Mouse (Mus musculus): Measurements from ENCODE around the gene Tfb1m. TPM values are rescaled to one million over a fixed set of nuclear protein-coding genes. Genes with fewer than 3 reads are reported as not detected.
A peak's percentile ranks its signal among the peaks of the same experiment; 100 is the strongest.

Gene Tfb1m
- polyA plus RNA-seq (2015; fragmentation: Nextera tagmentation; extraction: Ambion mirVana) = 10.1 and 11.0 TPM in 2 replicates

GRCm38 (mm10) chr17:3557331-3558311 is at the start of gene Tfb1m:
TSS of gene Tfb1m (minus strand) at chr17:3557781.
- H3K4me1 ChIP-seq (ENCODE audit: control insufficient read depth, low read depth, low read length) = peaks cover 19% of the 10 kb centered on the region
- peak within 1 kb of the TSS; percentile 78 for H3K4me2 ChIP-seq (ENCODE audit: low read depth, low read length)
- no peaks in the 10 kb centered on the region for H3K9me3 ChIP-seq (replicated peaks; ENCODE audit: control insufficient read depth, low read length)
- H3K27ac ChIP-seq (ENCODE audit: low read length) = peak within 1 kb of the TSS; percentile 87
- no peaks in the 10 kb centered on the region for H3K36me3 ChIP-seq (ENCODE audit: control insufficient read depth, insufficient read depth)
- peak; percentile 97 for ATAC-seq (ENCODE audit: low read depth)
- H3K4me3 ChIP-seq (ENCODE audit: low read depth, low read length) = peak within 1 kb of the TSS; percentile 89
- peak within 1 kb of the TSS; percentile 70 for H3K9ac ChIP-seq (ENCODE audit: low read depth, low read length)
- no peaks in the 10 kb centered on the region for H3K27me3 ChIP-seq (ENCODE audit: control insufficient read depth, insufficient read depth, low read depth, low read length)
- under 1% methylated on average over 59 of the region's 60 CpGs for WGBS (ENCODE audit: insufficient replicate concordance)

DNA sequence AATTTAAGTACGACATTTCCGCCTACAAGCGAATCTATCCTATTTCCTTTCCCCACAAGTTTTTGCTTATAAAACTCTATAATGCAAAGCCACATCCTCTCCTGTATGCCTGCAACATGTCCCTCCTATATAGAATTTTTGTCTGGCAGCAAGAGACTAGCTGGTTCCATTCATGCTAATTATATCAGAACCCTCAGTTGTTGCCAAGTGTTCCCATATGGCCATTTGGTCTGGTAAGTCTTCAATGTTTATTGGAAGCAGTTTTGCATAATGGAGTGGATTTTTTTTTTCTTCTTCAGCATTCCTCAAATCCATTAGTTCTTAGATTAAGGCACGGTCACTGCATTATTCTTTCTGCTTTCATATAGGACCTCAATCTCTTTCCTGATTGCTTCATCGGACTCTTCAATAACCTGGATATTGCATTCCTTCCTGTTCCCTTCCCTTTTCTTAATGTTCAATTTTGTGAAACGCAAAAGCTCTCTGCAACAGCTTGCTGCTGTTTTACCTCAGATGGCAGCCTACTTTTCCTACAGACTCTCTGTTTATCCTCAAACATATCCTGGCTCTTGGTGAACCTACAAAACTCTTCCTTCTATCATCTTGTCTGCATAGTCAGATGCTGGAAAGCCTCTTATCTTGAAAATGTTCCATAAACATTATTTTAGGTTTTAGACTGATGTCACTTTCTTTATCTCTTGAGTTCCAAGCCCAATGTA is 45.5 kb upstream of the Tfb1m start:
- H3K9ac ChIP-seq (ENCODE audit: low read depth, low read length) = no peak overlapping the region
- 71% methylated on average over 6 of the region's 6 CpGs for WGBS (ENCODE audit: insufficient replicate concordance)

GRCm38 (mm10) chr17:3598393-3598792 is 40.8 kb upstream of the Tfb1m start:
- H3K9ac ChIP-seq (ENCODE audit: low read depth, low read length) = no peak overlapping the region
- no peak overlapping the region for H3K27ac ChIP-seq (ENCODE audit: low read length)
- no peak overlapping the region for H3K4me3 ChIP-seq (ENCODE audit: low read depth, low read length)
- H3K27me3 ChIP-seq (ENCODE audit: control insufficient read depth, insufficient read depth, low read depth, low read length) = no peaks in the 10 kb centered on the region
- WGBS (ENCODE audit: insufficient replicate concordance) = 37% methylated on average over 1 of the region's 1 CpGs
- ATAC-seq (ENCODE audit: low read depth) = no peak
- no peak overlapping the region for H3K4me2 ChIP-seq (ENCODE audit: low read depth, low read length)
- no peaks in the 10 kb centered on the region for H3K9me3 ChIP-seq (replicated peaks; ENCODE audit: control insufficient read depth, low read length)
- H3K4me1 ChIP-seq (ENCODE audit: control insufficient read depth, low read depth, low read length) = no peaks in the 10 kb centered on the region
- H3K36me3 ChIP-seq (ENCODE audit: control insufficient read depth, insufficient read depth) = no peaks in the 10 kb centered on the region

More for the DNA sequence above, 45.5 kb upstream of the Tfb1m start:
- Histone ChIP-seq H3K36me3 (ENCODE audit: control insufficient read depth, insufficient read depth) (no peaks in the 10 kb centered on the region), H3K4me1 (ENCODE audit: control insufficient read depth, low read depth, low read length) (no peaks in the 10 kb centered on the region), H3K27me3 (ENCODE audit: control insufficient read depth, insufficient read depth, low read depth, low read length) (no peaks in the 10 kb centered on the region), H3K4me3 (ENCODE audit: low read depth, low read length) (no peak overlapping the region), H3K4me2 (ENCODE audit: low read depth, low read length) (no peak overlapping the region), H3K9me3 (replicated peaks; ENCODE audit: control insufficient read depth, low read length) (no peaks in the 10 kb centered on the region), H3K27ac (ENCODE audit: low read length) (no peak overlapping the region)
- ATAC-seq (ENCODE audit: low read depth) = no peak

- Histone ChIP-seq H3K36me3 (ENCODE audit: control insufficient read depth, insufficient read depth) (no peaks in the 10 kb centered on the region), H3K4me2 (ENCODE audit: low read depth, low read length) (no peak overlapping the region), H3K4me1 (ENCODE audit: control insufficient read depth, low read depth, low read length) (no peaks in the 10 kb centered on the region), H3K9me3 (replicated peaks; ENCODE audit: control insufficient read depth, low read length) (no peaks in the 10 kb centered on the region), H3K27me3 (ENCODE audit: control insufficient read depth, insufficient read depth, low read depth, low read length) (no peaks in the 10 kb centered on the region), H3K4me3 (ENCODE audit: low read depth, low read length) (no peak overlapping the region), H3K27ac (ENCODE audit: low read length) (no peak overlapping the region), H3K9ac (ENCODE audit: low read depth, low read length) (no peak overlapping the region)
- 53% methylated on average over 1 of the region's 1 CpGs for WGBS (ENCODE audit: insufficient replicate concordance)
- ATAC-seq (ENCODE audit: low read depth) = no peak
These were observed 40.3 kb upstream of the Tfb1m start for GRCm38 (mm10) chr17:3597866-3598265.

- H3K27ac ChIP-seq (ENCODE audit: low read length) = no peak overlapping the region
- H3K4me1 ChIP-seq (ENCODE audit: control insufficient read depth, low read depth, low read length) = no peaks in the 10 kb centered on the region
These were observed 39.5 kb upstream of the Tfb1m start for GRCm38 (mm10) chr17:3597130-3597529.

GRCm38 (mm10) chr17:3570876-3571275 is 13.3 kb upstream of the Tfb1m start:
- ATAC-seq (ENCODE audit: low read depth) = no peak
- Histone ChIP-seq H3K36me3 (ENCODE audit: control insufficient read depth, insufficient read depth) (no peaks in the 10 kb centered on the region), H3K4me1 (ENCODE audit: control insufficient read depth, low read depth, low read length) (no peaks in the 10 kb centered on the region), H3K4me3 (ENCODE audit: low read depth, low read length) (no peak overlapping the region), H3K4me2 (ENCODE audit: low read depth, low read length) (no peak overlapping the region), H3K9ac (ENCODE audit: low read depth, low read length) (no peak overlapping the region), H3K9me3 (replicated peaks; ENCODE audit: control insufficient read depth, low read length) (no peaks in the 10 kb centered on the region), H3K27me3 (ENCODE audit: control insufficient read depth, insufficient read depth, low read depth, low read length) (no peaks in the 10 kb centered on the region), H3K27ac (ENCODE audit: low read length) (no peak overlapping the region)
- WGBS (ENCODE audit: insufficient replicate concordance) = 5% methylated on average over 12 of the region's 12 CpGs

More at GRCm38 (mm10) chr17:3597130-3597529, 39.5 kb upstream of the Tfb1m start:
- H3K9ac ChIP-seq (ENCODE audit: low read depth, low read length) = no peak overlapping the region
- H3K36me3 ChIP-seq (ENCODE audit: control insufficient read depth, insufficient read depth) = no peaks in the 10 kb centered on the region
- ATAC-seq (ENCODE audit: low read depth) = no peak
- no peaks in the 10 kb centered on the region for H3K27me3 ChIP-seq (ENCODE audit: control insufficient read depth, insufficient read depth, low read depth, low read length)
- WGBS (ENCODE audit: insufficient replicate concordance) = 41% methylated on average over 1 of the region's 1 CpGs
- no peaks in the 10 kb centered on the region for H3K9me3 ChIP-seq (replicated peaks; ENCODE audit: control insufficient read depth, low read length)
- no peak overlapping the region for H3K4me2 ChIP-seq (ENCODE audit: low read depth, low read length)
- H3K4me3 ChIP-seq (ENCODE audit: low read depth, low read length) = no peak overlapping the region

GRCm38 (mm10) chr17:3562405-3562804 is 4.8 kb upstream of the Tfb1m start:
- no peak for ATAC-seq (ENCODE audit: low read depth)
- Histone ChIP-seq H3K27ac (ENCODE audit: low read length) (no peak overlapping the region), H3K4me3 (ENCODE audit: low read depth, low read length) (no peak overlapping the region), H3K36me3 (ENCODE audit: control insufficient read depth, insufficient read depth) (no peaks in the 10 kb centered on the region), H3K9me3 (replicated peaks; ENCODE audit: control insufficient read depth, low read length) (no peaks in the 10 kb centered on the region), H3K4me1 (ENCODE audit: control insufficient read depth, low read depth, low read length) (peaks cover 8% of the 10 kb centered on the region), H3K27me3 (ENCODE audit: control insufficient read depth, insufficient read depth, low read depth, low read length) (no peaks in the 10 kb centered on the region), H3K9ac (ENCODE audit: low read depth, low read length) (no peak overlapping the region), H3K4me2 (ENCODE audit: low read depth, low read length) (no peak overlapping the region)
- 35% methylated on average over 8 of the region's 8 CpGs for WGBS (ENCODE audit: insufficient replicate concordance)

DNA sequence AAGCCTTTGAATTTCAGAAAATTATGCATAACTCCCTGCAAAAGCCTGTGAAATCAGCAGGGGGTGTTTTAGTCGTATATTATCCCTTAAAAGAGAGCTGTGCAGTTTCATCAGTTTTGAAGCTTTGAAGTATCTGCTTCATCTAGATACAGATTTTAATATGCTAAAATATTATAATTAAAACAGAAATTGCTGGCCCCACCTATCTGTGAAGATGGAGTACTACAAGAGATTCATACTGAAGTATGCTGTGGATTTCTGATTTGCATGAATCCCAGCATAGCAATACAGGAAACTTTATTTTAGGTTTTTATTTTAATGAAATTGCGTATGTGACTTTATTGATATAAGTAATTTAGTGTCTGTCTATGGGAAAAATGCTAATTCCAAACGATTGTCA is 3.0 kb upstream of the Tfb1m start:
- Histone ChIP-seq H3K4me2 (ENCODE audit: low read depth, low read length) (no peak overlapping the region), H3K4me3 (ENCODE audit: low read depth, low read length) (no peak overlapping the region), H3K36me3 (ENCODE audit: control insufficient read depth, insufficient read depth) (no peaks in the 10 kb centered on the region), H3K9ac (ENCODE audit: low read depth, low read length) (no peak overlapping the region), H3K4me1 (ENCODE audit: control insufficient read depth, low read depth, low read length) (peaks cover 19% of the 10 kb centered on the region), H3K27ac (ENCODE audit: low read length) (no peak overlapping the region), H3K9me3 (replicated peaks; ENCODE audit: control insufficient read depth, low read length) (no peaks in the 10 kb centered on the region), H3K27me3 (ENCODE audit: control insufficient read depth, insufficient read depth, low read depth, low read length) (no peaks in the 10 kb centered on the region)
- ATAC-seq (ENCODE audit: low read depth) = no peak
- 40% methylated on average over 3 of the region's 3 CpGs for WGBS (ENCODE audit: insufficient replicate concordance)
